Mouse (Mus musculus) 416B (cell line): ENCODE measurements at regions not wholly inside any gene's neighbourhood (a gene's known extent, or its start where the extent isn't known, plus 50 kb on each side); places are given as distances from the start of the nearest gene placed in this dataset.

Experiments
- DNase-seq: peaks from one replicate; pipeline ENCODE4 v3.0.0; 2011; ENCODE audit warnings: low read depth

GRCm38 (mm10) chr13:101117311-101117710, 284.1 kb upstream of the Slc30a5 start:
- peak; percentile 42 for DNase-seq

DNA sequence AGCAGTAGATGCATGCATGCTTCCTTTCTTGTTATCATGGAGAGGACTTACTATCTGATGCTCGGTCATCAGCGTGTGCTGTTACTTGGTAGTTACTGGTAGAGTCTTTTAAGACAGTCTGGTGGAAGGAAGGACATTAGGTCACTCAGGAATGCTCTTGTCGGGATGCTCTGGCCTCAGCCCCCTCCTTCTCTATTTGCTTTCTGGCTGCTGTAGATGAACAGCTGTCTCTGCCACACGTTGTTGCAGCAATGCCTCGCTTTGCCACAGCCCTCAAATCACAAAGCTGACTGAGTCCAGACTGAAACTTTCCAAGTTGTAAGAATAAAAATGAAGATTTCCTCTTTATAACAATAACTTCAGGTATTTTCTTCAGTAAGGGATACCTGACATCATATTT, 282.1 kb upstream of the Slc30a5 start:
- no peak for DNase-seq

GRCm38 (mm10) chr13:101112176-101112575, 278.9 kb upstream of the Slc30a5 start:
- DNase-seq = no peak

DNA sequence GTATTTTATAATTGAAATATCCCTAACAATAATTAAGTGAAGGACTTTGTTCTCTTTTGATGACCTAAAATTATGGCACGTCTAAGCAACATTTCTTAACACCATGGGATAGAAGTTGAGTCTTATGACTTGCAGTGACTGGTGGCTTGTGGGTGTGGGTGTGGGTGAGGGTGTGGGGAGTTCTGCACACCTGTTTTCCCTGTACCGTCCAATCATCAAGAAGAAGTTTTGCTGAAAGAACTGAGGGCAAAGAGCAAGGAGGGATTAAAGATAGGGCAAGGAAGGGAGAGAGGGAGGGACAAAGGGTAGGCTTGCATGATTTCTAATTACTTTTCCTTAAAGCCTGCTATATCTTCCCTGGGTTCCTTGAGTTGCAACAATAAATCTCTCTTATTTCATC, 278.5 kb upstream of the Slc30a5 start:
- DNase-seq = no peak

- DNase-seq = no peak
Measured at GRCm38 (mm10) chr13:101100621-101101020, 267.4 kb upstream of the Slc30a5 start.

GRCm38 (mm10) chr13:101096856-101097255, 263.6 kb upstream of the Slc30a5 start:
- DNase-seq = peak; percentile 5

DNA sequence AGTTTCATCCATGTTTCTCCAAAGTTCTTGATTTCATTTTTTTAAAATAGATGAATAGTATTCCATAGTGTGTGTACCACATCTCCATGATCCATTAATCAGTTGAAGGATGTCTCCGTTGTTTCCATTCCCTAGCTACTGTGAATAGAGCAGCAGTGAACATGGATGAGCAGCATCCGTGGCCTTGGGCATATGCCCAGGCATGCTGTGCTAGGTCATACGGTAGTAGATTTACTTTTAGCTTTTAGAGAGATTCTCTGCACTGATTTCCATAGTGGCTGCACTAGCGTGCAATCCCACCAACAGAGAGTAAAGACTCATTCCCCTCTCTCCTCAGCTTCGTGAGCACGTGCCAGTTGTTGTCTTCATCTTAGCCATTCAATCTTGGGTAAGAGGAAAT, 263.0 kb upstream of the Slc30a5 start:
- DNase-seq = no peak

DNA sequence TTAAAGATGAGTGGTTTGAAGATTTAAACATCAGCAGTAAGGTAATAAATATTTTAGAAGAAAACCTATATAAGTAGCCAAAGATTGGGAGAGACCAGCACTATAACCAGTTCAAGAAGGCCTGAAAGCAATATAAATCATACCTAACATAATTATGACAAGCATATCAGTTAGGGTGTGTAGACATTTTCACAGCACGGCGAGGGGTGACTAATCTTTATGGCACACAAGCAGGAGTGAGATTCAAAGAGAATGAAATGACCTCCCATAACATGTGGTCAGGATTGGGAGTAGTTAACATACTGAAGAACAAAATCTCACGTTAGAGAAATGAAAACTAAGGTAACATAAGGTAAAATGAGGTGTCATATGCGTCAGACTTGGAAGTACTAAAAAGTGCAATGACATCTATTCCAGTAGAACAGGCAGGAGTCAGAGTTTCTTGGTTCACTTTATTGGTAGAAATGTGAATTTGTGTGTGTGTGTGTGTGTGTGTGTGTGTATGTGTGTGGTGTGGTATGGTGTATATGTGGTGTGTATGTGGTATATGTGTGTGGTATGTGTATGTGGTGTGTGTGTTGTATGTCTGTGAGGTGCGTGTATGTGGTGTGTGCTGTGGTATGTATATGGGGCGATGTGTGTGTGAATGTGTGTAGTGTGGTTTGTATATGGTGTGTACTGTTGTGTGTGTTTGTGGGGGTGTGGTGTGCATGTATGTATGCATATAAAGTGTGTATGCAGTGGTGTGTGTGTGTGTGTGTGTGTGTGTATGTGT, 262.0 kb upstream of the Slc30a5 start:
- DNase-seq = no peak

GRCm38 (mm10) chr13:101092743-101093131, 259.5 kb upstream of the Slc30a5 start:
- no peak for DNase-seq

DNA sequence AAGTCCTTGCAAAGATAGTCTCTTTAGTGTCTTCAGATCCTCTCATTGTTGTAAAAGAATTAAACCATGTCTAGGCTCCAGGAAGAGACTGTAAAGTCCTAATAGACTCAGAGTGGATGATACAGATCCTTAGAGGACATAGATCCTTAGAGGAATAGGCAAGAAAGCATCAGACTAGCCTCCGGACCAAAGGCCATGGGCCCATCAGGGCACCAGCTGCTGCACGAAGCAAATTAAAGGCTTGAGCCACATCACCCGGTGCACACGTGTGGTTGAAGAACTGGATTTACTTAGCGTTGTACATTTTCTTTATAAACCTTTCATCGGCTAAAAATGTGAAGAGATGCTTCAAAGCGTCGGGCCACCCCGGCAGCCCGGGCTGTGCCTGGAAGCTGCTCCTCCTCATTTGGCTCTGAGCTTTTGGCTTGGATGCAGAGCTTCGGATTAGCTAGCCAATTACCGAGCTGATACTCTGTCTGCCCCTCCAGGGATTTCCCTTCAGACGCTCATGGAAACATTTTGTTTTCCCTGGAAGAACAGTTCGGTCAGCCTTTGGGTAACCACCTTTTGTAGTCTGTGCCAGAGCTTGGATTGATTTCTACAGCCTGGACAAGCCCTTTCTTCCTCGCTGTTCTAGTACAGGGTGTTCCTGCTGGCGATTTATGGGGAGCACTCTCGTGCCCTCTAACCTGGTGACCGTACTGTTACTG, 259.0 kb upstream of the Slc30a5 start:
- DNase-seq = no peak

DNA sequence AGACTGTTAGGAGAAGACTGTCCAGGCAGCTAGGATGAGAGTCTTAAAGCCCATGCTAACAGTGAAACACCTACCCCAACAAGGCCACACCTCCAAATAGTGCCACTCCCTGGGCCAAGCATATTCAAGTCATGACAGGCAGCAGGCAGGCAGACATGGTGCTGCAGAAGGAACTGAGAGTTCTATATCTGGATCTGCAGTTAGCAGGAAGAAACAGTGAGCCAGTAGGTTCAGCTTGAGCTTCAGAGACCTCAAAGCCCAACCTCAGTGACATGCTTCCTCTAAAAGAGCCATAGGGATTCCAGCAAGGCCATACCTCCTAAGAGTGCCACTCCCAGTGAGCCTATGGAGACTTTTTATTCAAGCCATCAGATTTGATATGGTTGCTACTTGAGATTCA, 252.0 kb upstream of the Slc30a5 start:
- DNase-seq = no peak

GRCm38 (mm10) chr13:101084193-101084592, 251.0 kb upstream of the Slc30a5 start:
- no peak for DNase-seq

DNA sequence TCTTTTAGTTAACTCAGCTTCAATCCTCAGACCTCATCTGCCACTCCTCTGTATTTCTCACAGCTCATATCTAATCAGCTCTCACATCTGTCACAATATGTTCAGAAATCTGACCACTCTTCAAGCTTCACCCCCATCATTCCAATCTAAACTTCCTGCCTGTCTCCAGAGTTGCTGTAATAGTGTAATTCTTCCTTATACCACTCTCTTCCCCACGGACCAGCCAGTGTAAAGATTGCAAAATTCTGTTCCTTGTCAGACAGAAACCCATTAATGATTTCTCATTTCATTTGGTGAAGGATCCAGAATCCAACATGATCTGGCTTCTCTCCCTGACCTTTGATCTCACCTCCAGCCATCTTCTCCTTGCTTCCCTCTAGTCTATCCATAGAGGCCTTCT, 250.2 kb upstream of the Slc30a5 start:
- no peak for DNase-seq

DNA sequence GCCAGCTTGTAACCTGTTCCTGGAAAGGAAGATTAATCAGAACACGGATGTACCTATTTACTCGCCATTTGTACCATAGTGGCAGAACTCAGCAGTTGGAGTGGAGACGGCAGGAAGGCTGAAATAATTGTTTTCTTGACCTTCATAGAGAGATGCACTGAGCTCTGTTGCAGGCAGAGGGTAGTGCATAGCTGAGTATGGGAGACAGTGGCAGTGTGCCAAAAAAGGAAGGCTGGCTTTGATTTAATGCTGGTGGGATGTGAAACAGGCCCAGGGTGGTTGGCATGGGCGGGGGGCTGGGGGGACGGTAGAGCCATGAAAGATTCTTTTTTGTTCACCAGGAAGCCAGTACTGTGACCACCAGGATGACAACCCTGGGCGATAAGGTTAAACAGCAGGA, 235.3 kb upstream of the Slc30a5 start:
- DNase-seq = no peak

GRCm38 (mm10) chr13:101062582-101062981, 229.4 kb upstream of the Slc30a5 start:
- DNase-seq = no peak

GRCm38 (mm10) chr13:101061233-101062144, 228.3 kb upstream of the Slc30a5 start:
- DNase-seq = no peak

DNA sequence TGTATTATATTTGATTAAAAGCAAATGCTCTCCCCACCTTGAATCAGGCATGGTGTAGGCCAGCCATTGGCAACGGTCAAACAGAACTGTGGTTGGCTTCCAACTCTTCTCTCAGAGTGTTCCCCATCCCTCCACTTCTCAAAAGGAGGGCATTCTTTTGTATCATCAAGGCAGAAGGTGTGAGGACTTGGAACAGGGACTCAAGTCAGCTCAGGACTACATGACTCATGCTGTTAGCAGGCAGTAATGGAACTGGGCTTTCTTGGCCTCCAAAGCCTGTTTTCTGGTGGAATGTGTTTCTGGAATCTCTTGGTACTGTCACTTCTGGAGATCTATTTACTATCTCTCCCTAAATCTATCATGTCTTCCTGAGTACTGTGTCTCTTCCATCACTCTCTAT, 216.3 kb upstream of the Slc30a5 start:
- no peak for DNase-seq

- DNase-seq = peak; percentile 19
Measured at GRCm38 (mm10) chr13:101032594-101032993, 199.4 kb upstream of the Slc30a5 start.

GRCm38 (mm10) chr13:101026043-101026442, 192.8 kb upstream of the Slc30a5 start:
- no peak for DNase-seq

GRCm38 (mm10) chr13:101025488-101025887, 192.3 kb upstream of the Slc30a5 start:
- DNase-seq = no peak

- peak; percentile 9 for DNase-seq
Measured at GRCm38 (mm10) chr13:101024971-101025370, 191.7 kb upstream of the Slc30a5 start.

DNA sequence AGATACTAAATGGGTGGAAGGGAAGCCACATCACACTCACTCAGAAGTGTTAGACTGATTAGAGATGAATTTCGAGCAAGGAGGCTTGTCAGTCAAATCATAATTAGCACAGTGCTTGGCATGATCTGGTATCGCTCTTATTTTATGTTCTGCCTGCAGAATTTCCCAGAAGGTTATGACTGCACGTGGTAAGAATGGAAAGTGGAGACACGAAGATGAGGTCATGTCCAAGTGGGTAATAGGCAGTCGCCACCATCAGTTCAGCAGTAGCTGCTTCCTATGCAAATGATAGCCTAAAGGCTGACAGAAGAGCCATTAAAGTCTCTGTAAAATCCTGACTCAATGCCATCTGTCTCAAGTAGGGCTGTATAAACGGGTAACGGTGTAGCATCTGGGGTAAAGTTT, 186.0 kb upstream of the Slc30a5 start:
- DNase-seq = no peak

GRCm38 (mm10) chr13:101017041-101017440, 183.8 kb upstream of the Slc30a5 start:
- DNase-seq = peak; percentile 13
